Mouse (Mus musculus): ENCODE measurements around the gene Ndufa9.

- TF ChIP-seq TAL1 (conservative IDR thresholded peaks at IDR 0.05; ENCODE audit: low read depth, low read length) (no peak), CTCF (IDR thresholded peaks at IDR 0.05; ENCODE audit: low read depth, low read length) (no peak)
Measured at GRCm38 (mm10) chr6:126852881-126853280, 3.9 kb upstream of the Ndufa9 start, which contains the start of gene Akap3.

Data from G1E (cell line).